Mouse (Mus musculus): ENCODE data around the gene Maz. TPM values are rescaled to one million over a fixed set of nuclear protein-coding genes. Genes with fewer than 3 reads are reported as not detected.

The Maz gene
- polyA plus RNA-seq, 1 experiment from 2014 or later: 61.9 TPM

GRCm38 (mm10) chr7:127018416-127019305 lies 8.2 kb downstream of the Maz start:
- peaks cover 57% of the 10 kb centered on the region for H3K4me1 ChIP-seq (replicated peaks; ENCODE audit: control insufficient read depth, insufficient read depth, low read length)
- ATAC-seq (replicated peaks; ENCODE audit: low FRiP score, low TSS enrichment, low read depth) (no peak), DNase-seq (ENCODE audit: low spot score) (peak; percentile 45)

GRCm38 (mm10) chr7:127017950-127018345 lies 8.9 kb downstream of the Maz start:
- Histone ChIP-seq H3K4me2 (ENCODE audit: low read length) (peak overlapping the region; percentile 88), H3K9me3 (ENCODE audit: control insufficient read depth, low read length) (no peaks in the 10 kb centered on the region), H3K27ac (ENCODE audit: low read depth) (peak overlapping the region; percentile 65), H3K9ac (ENCODE audit: low read length) (no peak overlapping the region), H3K27me3 (replicated peaks; ENCODE audit: control insufficient read depth, insufficient read depth, low read length) (no peaks in the 10 kb centered on the region), H3K36me3 (ENCODE audit: control insufficient read depth, insufficient read depth, low read length) (peaks cover 32% of the 10 kb centered on the region), H3K4me1 (replicated peaks; ENCODE audit: control insufficient read depth, insufficient read depth, low read length) (peaks cover 50% of the 10 kb centered on the region), H3K4me3 (ENCODE audit: low read depth, low read length) (no peak overlapping the region)
- WGBS: 38% methylated on average over 6 of the region's 6 CpGs
- no peak for DNase-seq (ENCODE audit: low spot score)
- no peak for ATAC-seq (replicated peaks; ENCODE audit: low FRiP score, low TSS enrichment, low read depth)

More at GRCm38 (mm10) chr7:127018416-127019305, 8.2 kb downstream of the Maz start:
- Histone ChIP-seq H3K36me3 (ENCODE audit: control insufficient read depth, insufficient read depth, low read length) (peaks cover 32% of the 10 kb centered on the region), H3K27ac (ENCODE audit: low read depth) (no peak overlapping the region; the same call in 1 of the 2 replicates), H3K4me2 (ENCODE audit: low read length) (0 out of 2 replicates have a peak overlapping the region, but pooled peaks have one; percentile 16), H3K9me3 (ENCODE audit: control insufficient read depth, low read length) (no peaks in the 10 kb centered on the region), H3K4me3 (ENCODE audit: low read depth, low read length) (0 out of 2 replicates have a peak overlapping the region, but pooled peaks have one; percentile 6), H3K27me3 (replicated peaks; ENCODE audit: control insufficient read depth, insufficient read depth, low read length) (no peaks in the 10 kb centered on the region), H3K9ac (ENCODE audit: low read length) (no peak overlapping the region)
- WGBS: 61% methylated on average over 15 of the region's 15 CpGs

- Histone ChIP-seq H3K36me3 (ENCODE audit: control insufficient read depth, insufficient read depth, low read length) (peaks cover 31% of the 10 kb centered on the region), H3K27me3 (replicated peaks; ENCODE audit: control insufficient read depth, insufficient read depth, low read length) (no peaks in the 10 kb centered on the region), H3K9me3 (ENCODE audit: control insufficient read depth, low read length) (no peaks in the 10 kb centered on the region), H3K9ac (ENCODE audit: low read length) (peak within 1 kb of the TSS; percentile 73), H3K4me1 (replicated peaks; ENCODE audit: control insufficient read depth, insufficient read depth, low read length) (peaks cover 47% of the 10 kb centered on the region), H3K4me2 (ENCODE audit: low read length) (peak within 1 kb of the TSS; percentile 88), H3K4me3 (ENCODE audit: low read depth, low read length) (peak within 1 kb of the TSS; percentile 72), H3K27ac (ENCODE audit: low read depth) (peak within 1 kb of the TSS; percentile 87)
- peak; percentile 99 for DNase-seq (ENCODE audit: low spot score)
- 3% methylated on average over 39 of the region's 39 CpGs for WGBS
- ATAC-seq (replicated peaks; ENCODE audit: low FRiP score, low TSS enrichment, low read depth): peak; percentile 73
These were observed 9.6 kb downstream of the Maz start, which contains the start of gene Pagr1a for GRCm38 (mm10) chr7:127016971-127017949. TSS of gene Pagr1a (minus strand) at chr7:127017352.

GRCm38 (mm10) chr7:127016486-127016938 lies 10.3 kb downstream of the Maz start:
- H3K36me3 ChIP-seq (ENCODE audit: control insufficient read depth, insufficient read depth, low read length): peaks cover 25% of the 10 kb centered on the region
- H3K9ac ChIP-seq (ENCODE audit: low read length): peak overlapping the region; percentile 73
- H3K4me3 ChIP-seq (ENCODE audit: low read depth, low read length): peak overlapping the region; percentile 72
- H3K27ac ChIP-seq (ENCODE audit: low read depth): peak overlapping the region; percentile 87
- H3K27me3 ChIP-seq (replicated peaks; ENCODE audit: control insufficient read depth, insufficient read depth, low read length): no peaks in the 10 kb centered on the region
- H3K4me1 ChIP-seq (replicated peaks; ENCODE audit: control insufficient read depth, insufficient read depth, low read length): peaks cover 40% of the 10 kb centered on the region
- ATAC-seq (replicated peaks; ENCODE audit: low FRiP score, low TSS enrichment, low read depth) (peak; percentile 33), DNase-seq (ENCODE audit: low spot score) (no peak)
- peak overlapping the region; percentile 88 for H3K4me2 ChIP-seq (ENCODE audit: low read length)
- WGBS: under 1% methylated on average over 22 of the region's 22 CpGs
- no peaks in the 10 kb centered on the region for H3K9me3 ChIP-seq (ENCODE audit: control insufficient read depth, low read length)

- Histone ChIP-seq H3K4me1 (replicated peaks; ENCODE audit: control insufficient read depth, insufficient read depth, low read length) (peaks cover 37% of the 10 kb centered on the region), H3K9ac (ENCODE audit: low read length) (peak within 1 kb of the TSS; percentile 73), H3K27ac (ENCODE audit: low read depth) (peak within 1 kb of the TSS; percentile 87), H3K36me3 (ENCODE audit: control insufficient read depth, insufficient read depth, low read length) (peaks cover 25% of the 10 kb centered on the region), H3K4me3 (ENCODE audit: low read depth, low read length) (peak within 1 kb of the TSS; percentile 72), H3K9me3 (ENCODE audit: control insufficient read depth, low read length) (no peaks in the 10 kb centered on the region), H3K27me3 (replicated peaks; ENCODE audit: control insufficient read depth, insufficient read depth, low read length) (no peaks in the 10 kb centered on the region), H3K4me2 (ENCODE audit: low read length) (peak within 1 kb of the TSS; percentile 88)
- DNase-seq (ENCODE audit: low spot score) (no peak), ATAC-seq (replicated peaks; ENCODE audit: low FRiP score, low TSS enrichment, low read depth) (no peak)
These were observed 10.6 kb downstream of the Maz start, which contains the start of gene Pagr1b for GRCm38 (mm10) chr7:127016481-127016485. TSS of gene Pagr1b (minus strand) at chr7:127016484.

GRCm38 (mm10) chr7:127016081-127016480 lies 10.8 kb downstream of the Maz start:
- Histone ChIP-seq H3K4me1 (replicated peaks; ENCODE audit: control insufficient read depth, insufficient read depth, low read length) (peaks cover 36% of the 10 kb centered on the region), H3K9me3 (ENCODE audit: control insufficient read depth, low read length) (no peaks in the 10 kb centered on the region), H3K27me3 (replicated peaks; ENCODE audit: control insufficient read depth, insufficient read depth, low read length) (no peaks in the 10 kb centered on the region), H3K36me3 (ENCODE audit: control insufficient read depth, insufficient read depth, low read length) (peaks cover 25% of the 10 kb centered on the region), H3K9ac (ENCODE audit: low read length) (peak overlapping the region; percentile 73), H3K4me3 (ENCODE audit: low read depth, low read length) (peak overlapping the region; percentile 72), H3K27ac (ENCODE audit: low read depth) (peak overlapping the region; percentile 87), H3K4me2 (ENCODE audit: low read length) (peak overlapping the region; percentile 88)
- DNase-seq (ENCODE audit: low spot score) (no peak), ATAC-seq (replicated peaks; ENCODE audit: low FRiP score, low TSS enrichment, low read depth) (peak; percentile 12; the same call in 1 of the 2 replicates)
- under 1% methylated on average over 10 of the region's 10 CpGs for WGBS

- peaks cover 32% of the 10 kb centered on the region for H3K4me1 ChIP-seq (replicated peaks; ENCODE audit: control insufficient read depth, insufficient read depth, low read length)
- DNase-seq (ENCODE audit: low spot score) (no peak), ATAC-seq (replicated peaks; ENCODE audit: low FRiP score, low TSS enrichment, low read depth) (no peak)
- H3K4me2 ChIP-seq (ENCODE audit: low read length): peak overlapping the region; percentile 60; the same call in 1 of the 2 replicates
- H3K27me3 ChIP-seq (replicated peaks; ENCODE audit: control insufficient read depth, insufficient read depth, low read length): no peaks in the 10 kb centered on the region
- no peak overlapping the region for H3K27ac ChIP-seq (ENCODE audit: low read depth)
- H3K4me3 ChIP-seq (ENCODE audit: low read depth, low read length): no peak overlapping the region
- no peaks in the 10 kb centered on the region for H3K9me3 ChIP-seq (ENCODE audit: control insufficient read depth, low read length)
- H3K36me3 ChIP-seq (ENCODE audit: control insufficient read depth, insufficient read depth, low read length): peaks cover 25% of the 10 kb centered on the region
- WGBS: 90% methylated on average over 12 of the region's 12 CpGs
- no peak overlapping the region for H3K9ac ChIP-seq (ENCODE audit: low read length)
These were observed 11.8 kb downstream of the Maz start for GRCm38 (mm10) chr7:127014993-127015392.

- 0 out of 2 replicates have a peak within 1 kb of the TSS, but pooled peaks have one; percentile 35 for H3K27ac ChIP-seq (ENCODE audit: low read depth)
- DNase-seq (ENCODE audit: low spot score) (peak; percentile 69), ATAC-seq (replicated peaks; ENCODE audit: low FRiP score, low TSS enrichment, low read depth) (no peak)
- H3K9me3 ChIP-seq (ENCODE audit: control insufficient read depth, low read length): no peaks in the 10 kb centered on the region
- WGBS: 27% methylated on average over 11 of the region's 11 CpGs
- peak within 1 kb of the TSS; percentile 32 for H3K4me3 ChIP-seq (ENCODE audit: low read depth, low read length)
- peaks cover 29% of the 10 kb centered on the region for H3K4me1 ChIP-seq (replicated peaks; ENCODE audit: control insufficient read depth, insufficient read depth, low read length)
- H3K36me3 ChIP-seq (ENCODE audit: control insufficient read depth, insufficient read depth, low read length): peaks cover 25% of the 10 kb centered on the region
- H3K27me3 ChIP-seq (replicated peaks; ENCODE audit: control insufficient read depth, insufficient read depth, low read length): no peaks in the 10 kb centered on the region
- H3K4me2 ChIP-seq (ENCODE audit: low read length): peak within 1 kb of the TSS; percentile 88
- H3K9ac ChIP-seq (ENCODE audit: low read length): peak within 1 kb of the TSS; percentile 8
These were observed 12.5 kb downstream of the Maz start, which contains the start of gene Mvp for GRCm38 (mm10) chr7:127014320-127014719. TSS of gene Mvp (minus strand) at chr7:127014621.
